Mouse (Mus musculus) splenic B cell, adult 2 months (primary cell): ENCODE results near the gene Atp13a4.
A peak's percentile ranks its signal among the peaks of the same experiment; 100 is the strongest.

Experiments used
- DNase-seq: peaks from one replicate; pipeline ENCODE4 v3.0.0-alpha.2; 2011; ENCODE audit warnings: low read depth, low spot score
- H3K27me3 ChIP-seq: 2 replicates; pipeline ENCODE4 v1.6.1; 2012; ENCODE audit warnings: mild to moderate bottlenecking, low read length, moderate library complexity, mixed read lengths; ENCODE audit not compliant: control insufficient read depth, poor library complexity, insufficient read depth, severe bottlenecking
- H3K36me3 ChIP-seq: 2 replicates; pipeline ENCODE4 v1.6.1; 2012; ENCODE audit warnings: mild to moderate bottlenecking, low read length, moderate library complexity, mixed read lengths; ENCODE audit not compliant: control insufficient read depth, poor library complexity, insufficient read depth, severe bottlenecking

Atp13a4 gene

GRCm38 (mm10) chr16:29544829-29545228 lies at the start of gene Atp13a4:
Gene Atp13a4 (minus strand): TSS chr16:29544864.
- Histone ChIP-seq H3K27me3 (no peaks in the 10 kb centered on the region), H3K36me3 (no peaks in the 10 kb centered on the region)
- no peak for DNase-seq

- no peak for DNase-seq
- H3K27me3 ChIP-seq, result no peaks in the 10 kb centered on the region
- peaks cover 14% of the 10 kb centered on the region; the same call in 1 of the 2 replicates for H3K36me3 ChIP-seq
Measured at GRCm38 (mm10) chr16:29592171-29592570, 47.5 kb upstream of the Atp13a4 start.

- no peaks in the 10 kb centered on the region for H3K36me3 ChIP-seq
- DNase-seq, result peak; percentile 19
- H3K27me3 ChIP-seq, result no peaks in the 10 kb centered on the region; the same call in 1 of the 2 replicates
Measured at GRCm38 (mm10) chr16:29579787-29580176, 35.1 kb upstream of the Atp13a4 start.

- H3K27me3 ChIP-seq, result no peaks in the 10 kb centered on the region; the same call in 1 of the 2 replicates
- DNase-seq, result peak; percentile 97
- no peaks in the 10 kb centered on the region for H3K36me3 ChIP-seq
Measured at GRCm38 (mm10) chr16:29579167-29579786, 34.6 kb upstream of the Atp13a4 start, which contains the start of gene Opa1. Gene Opa1 (plus strand): TSS chr16:29579334.

GRCm38 (mm10) chr16:29575620-29576019 lies 31.0 kb upstream of the Atp13a4 start:
- peak; percentile 22 for DNase-seq

GRCm38 (mm10) chr16:29574013-29574412 lies 29.3 kb upstream of the Atp13a4 start:
- no peaks in the 10 kb centered on the region for H3K36me3 ChIP-seq
- H3K27me3 ChIP-seq, result no peaks in the 10 kb centered on the region; the same call in 1 of the 2 replicates
- DNase-seq, result no peak

More at GRCm38 (mm10) chr16:29575620-29576019, 31.0 kb upstream of the Atp13a4 start:
- no peaks in the 10 kb centered on the region for H3K36me3 ChIP-seq
- no peaks in the 10 kb centered on the region; the same call in 1 of the 2 replicates for H3K27me3 ChIP-seq

GRCm38 (mm10) chr16:29560869-29561268 lies 16.2 kb upstream of the Atp13a4 start:
- peak; percentile 60 for DNase-seq
- H3K36me3 ChIP-seq, result no peaks in the 10 kb centered on the region
- no peaks in the 10 kb centered on the region for H3K27me3 ChIP-seq

GRCm38 (mm10) chr16:29560454-29560853 lies 15.8 kb upstream of the Atp13a4 start:
- no peak for DNase-seq
- H3K27me3 ChIP-seq, result no peaks in the 10 kb centered on the region
- no peaks in the 10 kb centered on the region for H3K36me3 ChIP-seq

- Histone ChIP-seq H3K36me3 (no peaks in the 10 kb centered on the region), H3K27me3 (no peaks in the 10 kb centered on the region)
- no peak for DNase-seq
Measured at GRCm38 (mm10) chr16:29559667-29560066, 15.0 kb upstream of the Atp13a4 start.

GRCm38 (mm10) chr16:29541261-29541683 lies 3.4 kb downstream of the Atp13a4 start:
- no peaks in the 10 kb centered on the region for H3K36me3 ChIP-seq
- H3K27me3 ChIP-seq, result no peaks in the 10 kb centered on the region
- DNase-seq, result no peak

GRCm38 (mm10) chr16:29539906-29540305 lies 4.8 kb downstream of the Atp13a4 start:
- no peaks in the 10 kb centered on the region for H3K27me3 ChIP-seq
- DNase-seq, result no peak
- no peaks in the 10 kb centered on the region for H3K36me3 ChIP-seq

GRCm38 (mm10) chr16:29536411-29537204 lies 8.1 kb downstream of the Atp13a4 start:
- no peaks in the 10 kb centered on the region for H3K27me3 ChIP-seq
- DNase-seq, result no peak
- H3K36me3 ChIP-seq, result no peaks in the 10 kb centered on the region

- Histone ChIP-seq H3K36me3 (no peaks in the 10 kb centered on the region), H3K27me3 (no peaks in the 10 kb centered on the region)
- DNase-seq, result no peak
Measured at GRCm38 (mm10) chr16:29535866-29536265, 8.8 kb downstream of the Atp13a4 start.

GRCm38 (mm10) chr16:29533641-29534040 lies 11.0 kb downstream of the Atp13a4 start:
- DNase-seq, result no peak
- H3K27me3 ChIP-seq, result peaks cover 2% of the 10 kb centered on the region; the same call in 1 of the 2 replicates

GRCm38 (mm10) chr16:29527085-29527484 lies 17.6 kb downstream of the Atp13a4 start:
- no peaks in the 10 kb centered on the region for H3K36me3 ChIP-seq
- peaks cover 2% of the 10 kb centered on the region; the same call in 1 of the 2 replicates for H3K27me3 ChIP-seq
- no peak for DNase-seq

More at GRCm38 (mm10) chr16:29533641-29534040, 11.0 kb downstream of the Atp13a4 start:
- no peaks in the 10 kb centered on the region for H3K36me3 ChIP-seq
